Mouse (Mus musculus) CH12.LX (cell line): ENCODE results near the gene Gm28047.

Experiments used
- BHLHE40 ChIP-seq: IDR thresholded peaks from 2 replicates; pipeline ENCODE4 v1.6.1; 2011; ENCODE audit warnings: mild to moderate bottlenecking, low read depth, low read length, improper control_type of control experiment
- E2F4 ChIP-seq: IDR thresholded peaks from 2 replicates; pipeline ENCODE4 v1.6.1; 2011; ENCODE audit warnings: low read depth, low read length, improper control_type of control experiment; ENCODE audit not compliant: insufficient replicate concordance
- POLR2A ChIP-seq: IDR thresholded peaks from 2 replicates; pipeline ENCODE4 v1.6.1; 2011; ENCODE audit warnings: low read depth, mild to moderate bottlenecking, improper control_type of control experiment, low read length
- TBP ChIP-seq: conservative IDR thresholded peaks from 2 replicates; pipeline ENCODE4 v1.6.1; 2011; ENCODE audit warnings: low read depth, low read length, improper control_type of control experiment

DNA sequence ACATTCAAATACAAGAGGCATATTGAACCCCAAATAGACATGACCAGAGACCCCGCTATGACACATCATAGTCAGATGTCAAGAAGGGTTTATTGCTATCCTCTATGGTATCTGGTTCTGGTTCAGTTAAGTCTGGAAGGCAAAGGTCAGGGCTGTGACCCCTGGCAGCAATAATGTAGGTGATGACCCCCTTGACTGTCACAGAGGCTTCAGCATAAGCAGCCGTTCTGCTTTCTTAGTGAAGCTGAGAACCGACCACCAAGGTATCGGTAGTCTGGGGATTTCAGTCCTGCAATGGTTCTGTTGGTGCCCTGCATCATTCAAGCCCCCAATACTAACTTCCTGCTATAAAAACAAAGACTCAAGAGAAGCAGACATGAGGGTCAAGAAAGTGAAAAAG lies 93.3 kb downstream of the Gm28047 start:
- TF ChIP-seq E2F4 (no peak), TBP (no peak), BHLHE40 (no peak), POLR2A (no peak)
